In genomic region chr2:162131607-162132304, GRCm38 (mm10) we compare ENCODE assay signal across 10 mouse cellular contexts.
DNase-seq lines count a peak whose midpoint lies in the region; ATAC-seq and TF ChIP-seq lines count a peak whose summit lies in the region.
"Had no signal": no experiment of that assay in that cellular context is flagged by ENCODE, and none has a peak within 500 bp of the region (broad histone marks: within the 10 kb centered on the region; RNA-seq: fewer than 3 reads in every experiment).

No protein-coding gene starts in this region.

- DNase-seq in midbrain, embryonic 11.5 days (ENCODE audit: low spot score, missing footprints) = no peak
- no peak for DNase-seq in midbrain, embryonic 10.5 days (ENCODE audit: low spot score)
- peak; percentile 36 for DNase-seq in lung, embryonic 14.5 days
- no peak for DNase-seq in spleen, postnatal 36 days (ENCODE audit: low spot score in 2 of 2)
- DNase-seq in adrenal gland, adult 18-20 months (ENCODE audit: low spot score in 2 of 2) = no peak
- DNase-seq: thymus, adult 2 months had no signal

- H3K36me3 ChIP-seq in midbrain, embryonic 11.5 days (ENCODE audit: control insufficient read depth, insufficient read depth, low read length) = no peaks in the 10 kb centered on the region
- no peaks in the 10 kb centered on the region for H3K36me3 ChIP-seq in midbrain, embryonic 10.5 days
- no peaks in the 10 kb centered on the region for H3K36me3 ChIP-seq in hindbrain, embryonic 16.5 days (ENCODE audit: control insufficient read depth, insufficient read depth, low read length)
- no peaks in the 10 kb centered on the region for H3K36me3 ChIP-seq in lung, embryonic 14.5 days (ENCODE audit: insufficient read depth)
- no peaks in the 10 kb centered on the region for H3K36me3 ChIP-seq in stomach, embryonic 16.5 days (ENCODE audit: control insufficient read depth, insufficient read depth, low read length)
- H3K36me3 ChIP-seq: G1E had no signal

- WGBS in midbrain, embryonic 11.5 days = 79% methylated on average over 4 of the region's 4 CpGs
- WGBS in midbrain, embryonic 10.5 days = 84% methylated on average over 4 of the region's 4 CpGs
- 48% methylated on average over 4 of the region's 4 CpGs for WGBS in hindbrain, embryonic 16.5 days
- 66% methylated on average over 4 of the region's 4 CpGs for WGBS in lung, embryonic 14.5 days
- 61% methylated on average over 4 of the region's 4 CpGs for WGBS in stomach, embryonic 16.5 days

- TF ChIP-seq CTCF in lung, embryonic 14.5 days (IDR thresholded peaks at IDR 0.05; ENCODE audit: low read depth) = no peak

- no peak overlapping the region for H3K9ac ChIP-seq in midbrain, embryonic 11.5 days (ENCODE audit: low read length)
- no peak overlapping the region for H3K9ac ChIP-seq in hindbrain, embryonic 16.5 days (ENCODE audit: low read depth, low read length)
- H3K9ac ChIP-seq in lung, embryonic 14.5 days = no peak overlapping the region
- no peak overlapping the region for H3K9ac ChIP-seq in stomach, embryonic 16.5 days (ENCODE audit: low read length)

- H3K4me1 ChIP-seq in midbrain, embryonic 11.5 days (ENCODE audit: control insufficient read depth, insufficient read depth, low read length) = no peaks in the 10 kb centered on the region
- 0 out of 2 replicates have a peak, but pooled peaks cover 4% of the 10 kb centered on the region for H3K4me1 ChIP-seq in midbrain, embryonic 10.5 days
- no peaks in the 10 kb centered on the region for H3K4me1 ChIP-seq in hindbrain, embryonic 16.5 days (ENCODE audit: control insufficient read depth, insufficient read depth, low read depth, low read length)
- no peaks in the 10 kb centered on the region for H3K4me1 ChIP-seq in lung, embryonic 14.5 days (ENCODE audit: insufficient read depth)
- H3K4me1 ChIP-seq in stomach, embryonic 16.5 days (ENCODE audit: control insufficient read depth, insufficient read depth, low read length) = no peaks in the 10 kb centered on the region

- no peak overlapping the region for H3K4me3 ChIP-seq in midbrain, embryonic 11.5 days (ENCODE audit: low read depth, low read length)
- H3K4me3 ChIP-seq in midbrain, embryonic 10.5 days = no peak overlapping the region
- no peak overlapping the region for H3K4me3 ChIP-seq in hindbrain, embryonic 16.5 days (ENCODE audit: low read length)
- no peak overlapping the region for H3K4me3 ChIP-seq in lung, embryonic 14.5 days (ENCODE audit: low read depth, low read length)
- H3K4me3 ChIP-seq in stomach, embryonic 16.5 days (replicated peaks; ENCODE audit: low read length) = no peak overlapping the region

- no peak overlapping the region for H3K27ac ChIP-seq in midbrain, embryonic 11.5 days (ENCODE audit: low read depth, low read length)
- no peak overlapping the region for H3K27ac ChIP-seq in midbrain, embryonic 10.5 days (replicated peaks)
- peak overlapping the region; percentile 26; the same call in 1 of the 2 replicates for H3K27ac ChIP-seq in hindbrain, embryonic 16.5 days (ENCODE audit: low read depth, low read length)
- H3K27ac ChIP-seq in lung, embryonic 14.5 days (ENCODE audit: low read depth) = no peak overlapping the region
- H3K27ac ChIP-seq in stomach, embryonic 16.5 days (ENCODE audit: low read length) = no peak overlapping the region

- H3K27me3 ChIP-seq in midbrain, embryonic 11.5 days (ENCODE audit: control insufficient read depth, insufficient read depth, low read length) = no peaks in the 10 kb centered on the region
- H3K27me3 ChIP-seq in midbrain, embryonic 10.5 days (ENCODE audit: low read depth, poor library complexity, severe bottlenecking) = no peaks in the 10 kb centered on the region
- H3K27me3 ChIP-seq in hindbrain, embryonic 16.5 days (replicated peaks; ENCODE audit: control insufficient read depth, insufficient read depth, low read length) = no peaks in the 10 kb centered on the region
- H3K27me3 ChIP-seq in lung, embryonic 14.5 days (ENCODE audit: insufficient read depth, low read length) = no peaks in the 10 kb centered on the region
- no peaks in the 10 kb centered on the region; the same call in 1 of the 2 replicates for H3K27me3 ChIP-seq in stomach, embryonic 16.5 days (ENCODE audit: control insufficient read depth, insufficient read depth, low read length)

- no peak overlapping the region for H3K4me2 ChIP-seq in midbrain, embryonic 11.5 days
- H3K4me2 ChIP-seq in hindbrain, embryonic 16.5 days (ENCODE audit: low read length) = no peak overlapping the region
- no peak overlapping the region for H3K4me2 ChIP-seq in lung, embryonic 14.5 days
- no peak overlapping the region for H3K4me2 ChIP-seq in stomach, embryonic 16.5 days (ENCODE audit: low read depth, low read length)

- ATAC-seq in midbrain, embryonic 11.5 days (ENCODE audit: low FRiP score) = peak; percentile 57
- peak; percentile 91 for ATAC-seq in hindbrain, embryonic 16.5 days
- peak; percentile 95 for ATAC-seq in lung, embryonic 14.5 days (ENCODE audit: insufficient read depth)
- peak; percentile 79 for ATAC-seq in stomach, embryonic 16.5 days (ENCODE audit: insufficient read depth, low FRiP score)
- no peak for ATAC-seq in megakaryocyte, adult 5-6 weeks (ENCODE audit: poor library complexity, severe bottlenecking)

- H3K9me3 ChIP-seq in midbrain, embryonic 11.5 days (ENCODE audit: control insufficient read depth, low read length) = no peaks in the 10 kb centered on the region
- no peaks in the 10 kb centered on the region for H3K9me3 ChIP-seq in midbrain, embryonic 10.5 days (replicated peaks)
- no peaks in the 10 kb centered on the region for H3K9me3 ChIP-seq in hindbrain, embryonic 16.5 days (ENCODE audit: control insufficient read depth, low read length)
- no peaks in the 10 kb centered on the region for H3K9me3 ChIP-seq in lung, embryonic 14.5 days (ENCODE audit: low read depth, low read length)
- H3K9me3 ChIP-seq in stomach, embryonic 16.5 days (replicated peaks; ENCODE audit: control insufficient read depth, low read length) = no peaks in the 10 kb centered on the region
